Mouse (Mus musculus): ENCODE measurements around the gene Cspg4.
A peak's percentile ranks its signal among the peaks of the same experiment; 100 is the strongest.

Cspg4 gene

GRCm38 (mm10) chr9:56865673-56866400, 1.0 kb downstream of the Cspg4 start:
- DNase-seq = no peak

- no peak for DNase-seq
Measured at GRCm38 (mm10) chr9:56866430-56866829, 1.6 kb downstream of the Cspg4 start.

- DNase-seq = no peak
Measured at GRCm38 (mm10) chr9:56868292-56868691, 3.5 kb downstream of the Cspg4 start.

- DNase-seq = no peak
Measured at GRCm38 (mm10) chr9:56869552-56869951, 4.7 kb downstream of the Cspg4 start.

- DNase-seq = no peak
Measured at GRCm38 (mm10) chr9:56870778-56871177, 5.9 kb downstream of the Cspg4 start.

GRCm38 (mm10) chr9:56871191-56871590, 6.4 kb downstream of the Cspg4 start:
- peak; percentile 26 to 31 for DNase-seq

GRCm38 (mm10) chr9:56872105-56872903, 7.5 kb downstream of the Cspg4 start:
- no peak for DNase-seq

GRCm38 (mm10) chr9:56873097-56873496, 8.3 kb downstream of the Cspg4 start:
- DNase-seq = no peak

- no peak for DNase-seq
Measured at GRCm38 (mm10) chr9:56876784-56877183, 12.0 kb downstream of the Cspg4 start.

- DNase-seq = no peak
Measured at GRCm38 (mm10) chr9:56877284-56877683, 12.5 kb downstream of the Cspg4 start.

GRCm38 (mm10) chr9:56880790-56881189, 16.0 kb downstream of the Cspg4 start:
- DNase-seq = no peak

GRCm38 (mm10) chr9:56881539-56882082, 16.8 kb downstream of the Cspg4 start:
- no peak for DNase-seq

- no peak for DNase-seq
Measured at GRCm38 (mm10) chr9:56882283-56882682, 17.4 kb downstream of the Cspg4 start.

- no peak for DNase-seq
Measured at GRCm38 (mm10) chr9:56882818-56883217, 18.0 kb downstream of the Cspg4 start.

- DNase-seq = no peak
Measured at GRCm38 (mm10) chr9:56883470-56883869, 18.6 kb downstream of the Cspg4 start.

- no peak for DNase-seq
Measured at GRCm38 (mm10) chr9:56884328-56884727, 19.5 kb downstream of the Cspg4 start.

GRCm38 (mm10) chr9:56886113-56886512, 21.3 kb downstream of the Cspg4 start:
- DNase-seq = no peak

GRCm38 (mm10) chr9:56886601-56887000, 21.8 kb downstream of the Cspg4 start:
- DNase-seq = no peak

- no peak for DNase-seq
Measured at GRCm38 (mm10) chr9:56887581-56887980, 22.7 kb downstream of the Cspg4 start.

GRCm38 (mm10) chr9:56889817-56890216, 25.0 kb downstream of the Cspg4 start:
- peak; percentile 50 to 68 for DNase-seq

GRCm38 (mm10) chr9:56890522-56891250, 25.9 kb downstream of the Cspg4 start:
- DNase-seq = no peak

GRCm38 (mm10) chr9:56891517-56892011, 26.7 kb downstream of the Cspg4 start:
- peak; percentile 66 to 76 for DNase-seq

GRCm38 (mm10) chr9:56892111-56892510, 27.3 kb downstream of the Cspg4 start:
- DNase-seq = no peak
